Mouse (Mus musculus) kidney, embryonic 14.5 days (tissue): ENCODE measurements around the gene Lix1l. TPM values are rescaled to one million over a fixed set of nuclear protein-coding genes. Genes with fewer than 3 reads are reported as not detected.

ENCODE experiments used
- ATAC-seq: fragments of 200-750 bp; cut with Nextera tagmentation; 2 replicates; pipeline ENCODE4 v1.8.0; 2017; ENCODE audit warnings: moderate number of reproducible peaks, mild to moderate bottlenecking, moderate TSS enrichment, moderate library complexity; ENCODE audit not compliant: low FRiP score, low TSS enrichment
- H3K27ac ChIP-seq: fragments of 300-500 bp; sonication (generic); 2 replicates; pipeline ENCODE4 v1.5.1; 2014; ENCODE audit warnings: low read depth, mild to moderate bottlenecking, low read length, moderate library complexity, mixed read lengths
- H3K27me3 ChIP-seq: fragments of 300-500 bp; sonication (generic); 2 replicates; pipeline ENCODE4 v1.6.1; 2014; ENCODE audit warnings: mild to moderate bottlenecking, low read length; ENCODE audit not compliant: control insufficient read depth, insufficient read depth
- H3K36me3 ChIP-seq: fragments of 300-500 bp; sonication (generic); 2 replicates; pipeline ENCODE4 v1.6.1; 2014; ENCODE audit warnings: low read length, mixed read lengths; ENCODE audit not compliant: control insufficient read depth, insufficient read depth
- H3K4me1 ChIP-seq: fragments of 300-500 bp; sonication (generic); 2 replicates; pipeline ENCODE4 v1.6.1; 2014; ENCODE audit warnings: low read length, mixed read lengths; ENCODE audit not compliant: control insufficient read depth, insufficient read depth
- H3K4me2 ChIP-seq: fragments of 300-500 bp; sonication (generic); replicated peaks from 2 replicates; pipeline ENCODE4 v1.6.1; 2014; ENCODE audit warnings: low read depth, mild to moderate bottlenecking, low read length
- H3K4me3 ChIP-seq: fragments of 300-500 bp; sonication (generic); 2 replicates; pipeline ENCODE4 v1.5.1; 2014; ENCODE audit warnings: mild to moderate bottlenecking, low read length
- H3K9ac ChIP-seq: fragments of 300-500 bp; sonication (generic); 2 replicates; pipeline ENCODE4 v1.6.1; 2014; ENCODE audit warnings: low read depth, mild to moderate bottlenecking, low read length, moderate library complexity
- H3K9me3 ChIP-seq: fragments of 300-500 bp; sonication (generic); 2 replicates; pipeline ENCODE4 v1.6.1; 2016; ENCODE audit warnings: low read length; ENCODE audit not compliant: control insufficient read depth
- WGBS: fragments of 180-500 bp; shearing (Covaris S2); extraction: QIAGEN DNeasy Blood & Tissue Kit; methylation state at CpG from one replicate; pipeline ENCODE4 v1.1.7; 2014; 5-methylcytosine and 5-hydroxymethylcytosine counted together
- polyA plus RNA-seq: library from polyadenylated mRNA; unstranded; fragments of >200 nt; fragmentation: Nextera tagmentation; extraction: Ambion mirVana; gene quantifications from 2 replicates; pipeline ENCODE4 v1.2.1, GENCODE M21; 2014

The Lix1l gene
- polyA plus RNA-seq, 1 experiment from 2014 or later: 5.8 TPM

DNA sequence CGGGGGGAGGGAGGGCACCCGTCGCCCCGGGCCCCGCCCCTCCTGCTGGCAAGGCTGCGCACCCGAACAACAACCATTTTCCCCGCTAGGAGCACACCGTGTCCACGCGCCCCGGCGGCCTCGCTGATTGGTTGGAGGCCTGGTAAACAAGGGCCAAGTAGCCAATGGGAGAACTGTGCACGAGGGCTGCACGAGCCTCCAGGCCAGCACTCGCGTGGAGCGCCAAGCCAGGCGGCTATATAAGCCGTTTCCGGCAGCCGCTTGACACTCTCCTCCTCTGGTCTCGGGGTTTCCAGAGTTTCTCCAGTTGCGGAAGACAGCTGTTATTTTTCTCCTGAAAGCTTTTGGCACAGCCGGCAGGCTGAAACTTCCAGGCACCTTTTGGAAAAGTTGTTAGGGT, 43.3 kb upstream of the Lix1l start, which contains the start of gene Txnip:
TSS of gene Txnip (plus strand) at position 264 of the 400 bp plus-strand sequence.
- peak; percentile 99 for ATAC-seq
- peak within 1 kb of the TSS; percentile 93 for H3K27ac ChIP-seq
- under 1% methylated on average over 26 of the region's 26 CpGs for WGBS
- peak within 1 kb of the TSS; percentile 81 for H3K4me2 ChIP-seq
- H3K9me3 ChIP-seq: no peaks in the 10 kb centered on the region
- peaks cover 44% of the 10 kb centered on the region for H3K4me1 ChIP-seq
- no peaks in the 10 kb centered on the region for H3K27me3 ChIP-seq
- peaks cover 24% of the 10 kb centered on the region for H3K36me3 ChIP-seq
- peak within 1 kb of the TSS; percentile 79 for H3K4me3 ChIP-seq
- peak within 1 kb of the TSS; percentile 86 for H3K9ac ChIP-seq

DNA sequence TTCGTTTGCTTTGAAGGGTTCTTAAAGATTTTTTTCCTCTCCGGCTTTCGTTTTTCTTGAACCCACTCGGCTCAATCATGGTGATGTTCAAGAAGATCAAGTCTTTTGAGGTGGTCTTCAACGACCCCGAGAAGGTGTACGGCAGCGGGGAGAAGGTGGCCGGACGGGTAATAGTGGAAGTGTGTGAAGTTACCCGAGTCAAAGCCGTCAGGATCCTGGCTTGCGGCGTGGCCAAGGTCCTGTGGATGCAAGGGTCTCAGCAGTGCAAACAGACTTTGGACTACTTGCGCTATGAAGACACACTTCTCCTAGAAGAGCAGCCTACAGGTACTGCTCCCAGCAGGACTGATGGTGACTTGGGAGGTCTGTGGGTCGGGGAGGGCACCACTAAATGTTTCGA, 42.8 kb upstream of the Lix1l start:
- Histone ChIP-seq H3K27me3 (no peaks in the 10 kb centered on the region), H3K4me2 (peak overlapping the region; percentile 81), H3K4me1 (peaks cover 44% of the 10 kb centered on the region), H3K4me3 (peak overlapping the region; percentile 79), H3K9me3 (no peaks in the 10 kb centered on the region), H3K36me3 (peaks cover 24% of the 10 kb centered on the region), H3K27ac (peak overlapping the region; percentile 78), H3K9ac (peak overlapping the region; percentile 86)
- WGBS: under 1% methylated on average over 17 of the region's 17 CpGs
- no peak for ATAC-seq

GRCm38 (mm10) chr3:96558668-96559196, 42.2 kb upstream of the Lix1l start:
- Histone ChIP-seq H3K4me3 (peak overlapping the region; percentile 79), H3K27me3 (no peaks in the 10 kb centered on the region), H3K27ac (peak overlapping the region; percentile 78; the same call in 1 of the 2 replicates), H3K9me3 (no peaks in the 10 kb centered on the region), H3K4me1 (peaks cover 44% of the 10 kb centered on the region), H3K4me2 (peak overlapping the region; percentile 81), H3K36me3 (peaks cover 24% of the 10 kb centered on the region), H3K9ac (peak overlapping the region; percentile 86)
- no peak for ATAC-seq
- WGBS: 26% methylated on average over 10 of the region's 10 CpGs

GRCm38 (mm10) chr3:96559398-96559910, 41.5 kb upstream of the Lix1l start:
- H3K27ac ChIP-seq: no peak overlapping the region; the same call in 1 of the 2 replicates
- no peaks in the 10 kb centered on the region for H3K27me3 ChIP-seq
- 73% methylated on average over 12 of the region's 12 CpGs for WGBS
- H3K9me3 ChIP-seq: no peaks in the 10 kb centered on the region
- H3K9ac ChIP-seq: peak overlapping the region; percentile 86
- ATAC-seq: no peak
- H3K4me2 ChIP-seq: peak overlapping the region; percentile 81
- H3K4me3 ChIP-seq: peak overlapping the region; percentile 79
- peaks cover 48% of the 10 kb centered on the region for H3K4me1 ChIP-seq
- peaks cover 24% of the 10 kb centered on the region for H3K36me3 ChIP-seq

DNA sequence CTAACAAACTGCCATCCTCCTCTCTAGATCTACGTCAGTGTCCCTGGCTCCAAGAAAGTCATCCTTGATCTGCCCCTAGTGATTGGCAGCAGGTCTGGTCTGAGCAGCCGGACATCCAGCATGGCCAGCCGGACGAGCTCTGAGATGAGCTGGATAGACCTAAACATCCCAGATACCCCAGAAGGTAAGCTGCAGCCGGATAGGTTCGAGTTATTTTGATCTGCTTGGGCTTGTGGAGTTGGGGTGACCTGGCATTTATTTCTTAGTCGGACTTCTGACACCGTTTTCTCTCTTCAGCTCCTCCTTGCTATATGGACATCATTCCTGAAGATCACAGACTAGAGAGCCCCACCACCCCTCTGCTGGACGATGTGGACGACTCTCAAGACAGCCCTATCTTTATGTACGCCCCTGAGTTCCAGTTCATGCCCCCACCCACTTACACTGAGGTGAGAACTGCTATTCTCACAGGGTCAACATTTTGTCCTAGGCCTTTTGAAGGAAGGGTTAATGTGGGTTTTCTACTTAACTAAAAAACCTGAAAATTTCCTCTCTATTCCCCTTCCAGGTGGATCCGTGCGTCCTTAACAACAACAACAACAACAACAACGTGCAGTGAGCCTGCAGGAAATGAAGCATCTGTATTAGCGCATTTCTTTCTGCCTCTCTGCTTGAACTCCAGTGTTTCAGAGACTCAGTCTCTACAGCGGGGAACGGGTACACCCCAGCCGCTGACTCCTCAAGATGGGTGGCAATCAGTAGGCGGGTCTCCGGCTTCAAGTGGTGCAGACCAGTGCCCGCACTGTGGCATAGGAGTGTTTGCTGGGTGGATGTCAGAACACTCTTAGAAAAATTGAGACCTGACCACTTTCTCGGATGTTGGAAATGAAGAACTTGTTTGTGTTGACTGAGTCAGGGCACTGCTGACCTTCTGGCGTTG, 40.8 kb upstream of the Lix1l start:
- Histone ChIP-seq H3K4me3 (peak overlapping the region; percentile 79), H3K4me1 (peaks cover 50% of the 10 kb centered on the region), H3K9me3 (no peaks in the 10 kb centered on the region), H3K4me2 (peak overlapping the region; percentile 81), H3K36me3 (peaks cover 24% of the 10 kb centered on the region), H3K27me3 (no peaks in the 10 kb centered on the region), H3K9ac (peak overlapping the region; percentile 86), H3K27ac (peak overlapping the region; percentile 26; the same call in 1 of the 2 replicates)
- 78% methylated on average over 23 of the region's 23 CpGs for WGBS
- ATAC-seq: no peak

DNA sequence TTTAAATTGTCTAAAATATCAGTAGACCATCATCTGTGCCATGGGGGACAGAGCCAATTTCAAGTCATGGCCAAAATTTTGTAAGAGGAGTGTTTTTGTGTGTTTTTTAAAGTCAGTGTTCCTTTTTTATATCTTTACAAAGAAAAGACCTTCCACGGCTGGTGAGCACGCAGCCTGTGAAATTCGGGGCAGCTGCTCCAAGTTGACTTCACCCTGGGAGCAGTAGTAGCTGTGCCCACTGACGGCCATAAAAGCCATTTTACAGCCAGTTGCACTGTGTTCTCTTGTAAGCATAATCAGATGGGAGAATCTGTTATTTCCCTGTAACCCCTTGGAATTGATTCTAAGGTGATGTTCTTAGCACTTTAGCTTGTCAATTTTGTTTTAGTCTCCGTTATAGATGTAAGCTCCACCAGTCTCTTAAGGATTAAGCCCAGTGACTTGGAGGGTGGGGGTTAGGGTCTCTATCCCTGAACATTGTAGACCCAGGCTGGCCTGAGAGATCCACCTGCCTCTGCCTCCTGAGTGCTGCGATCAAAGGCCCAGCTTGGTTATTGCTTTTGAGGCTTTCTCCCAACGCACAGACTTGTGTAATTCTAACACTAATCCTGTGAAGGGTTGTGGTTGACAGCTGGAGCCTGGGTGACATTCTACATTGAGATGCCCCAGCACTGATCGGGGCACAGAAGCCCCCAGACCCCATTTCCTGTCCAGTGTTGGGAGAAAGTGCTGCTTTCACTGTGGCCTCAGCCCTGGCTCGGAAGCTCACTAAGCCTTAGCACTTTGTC, 39.9 kb upstream of the Lix1l start:
- H3K9me3 ChIP-seq: no peaks in the 10 kb centered on the region
- peak overlapping the region; percentile 86 for H3K9ac ChIP-seq
- H3K36me3 ChIP-seq: peaks cover 24% of the 10 kb centered on the region
- H3K4me1 ChIP-seq: peaks cover 48% of the 10 kb centered on the region
- no peaks in the 10 kb centered on the region for H3K27me3 ChIP-seq
- WGBS: 80% methylated on average over 9 of the region's 9 CpGs
- ATAC-seq: no peak
- H3K27ac ChIP-seq: peak overlapping the region; percentile 71; the same call in 1 of the 2 replicates
- peak overlapping the region; percentile 79 for H3K4me3 ChIP-seq
- H3K4me2 ChIP-seq: peak overlapping the region; percentile 81

GRCm38 (mm10) chr3:96561946-96562681, 38.8 kb upstream of the Lix1l start:
- Histone ChIP-seq H3K36me3 (peaks cover 24% of the 10 kb centered on the region), H3K27ac (peak overlapping the region; percentile 68), H3K4me1 (peaks cover 38% of the 10 kb centered on the region), H3K27me3 (no peaks in the 10 kb centered on the region), H3K9ac (peak overlapping the region; percentile 19; the same call in 1 of the 2 replicates), H3K9me3 (no peaks in the 10 kb centered on the region), H3K4me3 (peak overlapping the region; percentile 79; the same call in 1 of the 2 replicates), H3K4me2 (peak overlapping the region; percentile 81)
- no peak for ATAC-seq
- 36% methylated on average over 10 of the region's 10 CpGs for WGBS

- H3K27me3 ChIP-seq: no peaks in the 10 kb centered on the region
- ATAC-seq: no peak
- no peak overlapping the region for H3K27ac ChIP-seq
- no peak overlapping the region for H3K9ac ChIP-seq
- H3K4me2 ChIP-seq: no peak overlapping the region
- no peaks in the 10 kb centered on the region for H3K9me3 ChIP-seq
- WGBS: 95% methylated on average over 8 of the region's 8 CpGs
- H3K4me1 ChIP-seq: peaks cover 38% of the 10 kb centered on the region
- H3K4me3 ChIP-seq: no peak overlapping the region
- H3K36me3 ChIP-seq: peaks cover 24% of the 10 kb centered on the region
These were observed 37.7 kb upstream of the Lix1l start for GRCm38 (mm10) chr3:96563267-96563666.
